Mouse (Mus musculus) lung, adult 2 months (tissue): ENCODE data around the gene Trap1a.

Experiments
- CTCF ChIP-seq: fragments of 200-500 bp; IDR thresholded peaks from 2 replicates; pipeline ENCODE4 v1.5.1; 2011; ENCODE audit warnings: mild to moderate bottlenecking, low read length, control low read depth; ENCODE audit not compliant: insufficient read depth
- POLR2A ChIP-seq: fragments of 200-500 bp; IDR thresholded peaks from 2 replicates; pipeline ENCODE4 v1.6.1; 2011; ENCODE audit warnings: low read depth, mild to moderate bottlenecking, control low read depth, low read length, borderline replicate concordance; ENCODE audit errors: extremely low read depth

DNA sequence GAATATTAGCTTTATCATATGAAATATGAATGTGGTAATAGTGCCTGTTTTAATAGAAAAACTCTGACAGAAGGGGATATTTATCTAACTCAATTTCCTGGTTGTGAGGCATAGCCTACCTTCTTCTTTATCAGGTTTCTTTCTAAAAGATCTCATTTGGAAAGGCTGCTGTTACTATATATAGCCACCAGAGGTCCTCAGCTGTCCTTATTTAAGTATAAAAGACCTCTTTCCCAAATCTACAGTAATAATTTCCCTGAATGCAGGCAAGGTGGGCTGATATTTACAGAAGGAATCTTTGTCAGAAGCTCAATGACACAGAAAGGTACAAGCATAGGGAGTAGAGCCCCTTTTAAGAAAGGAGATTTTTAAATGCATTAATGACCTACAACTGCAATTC lies 39.2 kb downstream of the Trap1a start:
- TF ChIP-seq POLR2A (no peak), CTCF (no peak)
